Mouse (Mus musculus): Measurements from ENCODE around the gene Sdf2. TPM values are rescaled to one million over a fixed set of nuclear protein-coding genes. Genes with fewer than 3 reads are reported as not detected.

Sdf2 gene
- polyA plus RNA-seq, 1 experiment from 2014 or later: 74.8 TPM

GRCm38 (mm10) chr11:78215709-78216317 is 29.7 kb upstream of the Sdf2 start:
- no peak overlapping the region for H3K27ac ChIP-seq (ENCODE audit: low read length)
- peaks cover 26% of the 10 kb centered on the region for H3K36me3 ChIP-seq (ENCODE audit: control insufficient read depth, insufficient read depth, low read length)
- no peaks in the 10 kb centered on the region for H3K4me1 ChIP-seq (ENCODE audit: control insufficient read depth, insufficient read depth, low read length)
- no peaks in the 10 kb centered on the region for H3K27me3 ChIP-seq (replicated peaks; ENCODE audit: control insufficient read depth, insufficient read depth, low read length)
- H3K9ac ChIP-seq (ENCODE audit: low read depth, low read length): no peak overlapping the region
- H3K4me3 ChIP-seq (ENCODE audit: low read length): no peak overlapping the region
- no peaks in the 10 kb centered on the region for H3K9me3 ChIP-seq (ENCODE audit: control insufficient read depth, low read length)
- no peak overlapping the region for H3K4me2 ChIP-seq (ENCODE audit: low read depth, low read length)
- no peak for ATAC-seq
- 87% methylated on average over 11 of the region's 11 CpGs for WGBS

- Histone ChIP-seq H3K4me3 (ENCODE audit: low read length) (no peak overlapping the region), H3K36me3 (ENCODE audit: control insufficient read depth, insufficient read depth, low read length) (peaks cover 46% of the 10 kb centered on the region), H3K4me1 (ENCODE audit: control insufficient read depth, insufficient read depth, low read length) (no peaks in the 10 kb centered on the region), H3K9ac (ENCODE audit: low read depth, low read length) (no peak overlapping the region), H3K27ac (ENCODE audit: low read length) (no peak overlapping the region), H3K27me3 (replicated peaks; ENCODE audit: control insufficient read depth, insufficient read depth, low read length) (no peaks in the 10 kb centered on the region), H3K4me2 (ENCODE audit: low read depth, low read length) (no peak overlapping the region), H3K9me3 (ENCODE audit: control insufficient read depth, low read length) (no peaks in the 10 kb centered on the region)
- WGBS: 90% methylated on average over 4 of the region's 4 CpGs
- ATAC-seq: no peak
Observed at GRCm38 (mm10) chr11:78223586-78223985, 22.0 kb upstream of the Sdf2 start.

- Histone ChIP-seq H3K27ac (ENCODE audit: low read length) (no peak overlapping the region), H3K4me2 (ENCODE audit: low read depth, low read length) (no peak overlapping the region), H3K9me3 (ENCODE audit: control insufficient read depth, low read length) (no peaks in the 10 kb centered on the region), H3K36me3 (ENCODE audit: control insufficient read depth, insufficient read depth, low read length) (peaks cover 41% of the 10 kb centered on the region), H3K4me3 (ENCODE audit: low read length) (no peak overlapping the region), H3K4me1 (ENCODE audit: control insufficient read depth, insufficient read depth, low read length) (no peaks in the 10 kb centered on the region), H3K27me3 (replicated peaks; ENCODE audit: control insufficient read depth, insufficient read depth, low read length) (no peaks in the 10 kb centered on the region), H3K9ac (ENCODE audit: low read depth, low read length) (no peak overlapping the region)
- ATAC-seq: no peak
- WGBS: 89% methylated on average over 6 of the region's 6 CpGs
Observed at GRCm38 (mm10) chr11:78231518-78231917, 14.0 kb upstream of the Sdf2 start.

GRCm38 (mm10) chr11:78240193-78240857 is 5.2 kb upstream of the Sdf2 start:
- no peak overlapping the region for H3K4me3 ChIP-seq (ENCODE audit: low read length)
- peaks cover 5% of the 10 kb centered on the region for H3K36me3 ChIP-seq (ENCODE audit: control insufficient read depth, insufficient read depth, low read length)
- 87% methylated on average over 9 of the region's 9 CpGs for WGBS
- no peak for ATAC-seq
- H3K27ac ChIP-seq (ENCODE audit: low read length): no peak overlapping the region
- H3K4me1 ChIP-seq (ENCODE audit: control insufficient read depth, insufficient read depth, low read length): peaks cover 10% of the 10 kb centered on the region
- H3K27me3 ChIP-seq (replicated peaks; ENCODE audit: control insufficient read depth, insufficient read depth, low read length): no peaks in the 10 kb centered on the region
- H3K4me2 ChIP-seq (ENCODE audit: low read depth, low read length): no peak overlapping the region
- no peak overlapping the region for H3K9ac ChIP-seq (ENCODE audit: low read depth, low read length)
- no peaks in the 10 kb centered on the region for H3K9me3 ChIP-seq (ENCODE audit: control insufficient read depth, low read length)

GRCm38 (mm10) chr11:78245261-78245626 is 302 bp upstream of the Sdf2 start:
- Histone ChIP-seq H3K27ac (ENCODE audit: low read length) (peak overlapping the region; percentile 99), H3K9ac (ENCODE audit: low read depth, low read length) (peak overlapping the region; percentile 81), H3K9me3 (ENCODE audit: control insufficient read depth, low read length) (no peaks in the 10 kb centered on the region), H3K4me1 (ENCODE audit: control insufficient read depth, insufficient read depth, low read length) (peaks cover 19% of the 10 kb centered on the region), H3K4me3 (ENCODE audit: low read length) (peak overlapping the region; percentile 74), H3K27me3 (replicated peaks; ENCODE audit: control insufficient read depth, insufficient read depth, low read length) (no peaks in the 10 kb centered on the region), H3K36me3 (ENCODE audit: control insufficient read depth, insufficient read depth, low read length) (peaks cover 4% of the 10 kb centered on the region), H3K4me2 (ENCODE audit: low read depth, low read length) (peak overlapping the region; percentile 61)
- under 1% methylated on average over 19 of the region's 19 CpGs for WGBS
- ATAC-seq: no peak; the same call in 1 of the 2 replicates

- peak overlapping the region; percentile 70 for H3K4me2 ChIP-seq (ENCODE audit: low read depth, low read length)
- 31% methylated on average over 7 of the region's 7 CpGs for WGBS
- peak overlapping the region; percentile 81 for H3K9ac ChIP-seq (ENCODE audit: low read depth, low read length)
- ATAC-seq: no peak
- peak overlapping the region; percentile 74 for H3K4me3 ChIP-seq (ENCODE audit: low read length)
- H3K36me3 ChIP-seq (ENCODE audit: control insufficient read depth, insufficient read depth, low read length): no peaks in the 10 kb centered on the region; the same call in 1 of the 2 replicates
- H3K9me3 ChIP-seq (ENCODE audit: control insufficient read depth, low read length): no peaks in the 10 kb centered on the region
- peak overlapping the region; percentile 99 for H3K27ac ChIP-seq (ENCODE audit: low read length)
- peaks cover 19% of the 10 kb centered on the region for H3K4me1 ChIP-seq (ENCODE audit: control insufficient read depth, insufficient read depth, low read length)
- H3K27me3 ChIP-seq (replicated peaks; ENCODE audit: control insufficient read depth, insufficient read depth, low read length): no peaks in the 10 kb centered on the region
Observed at GRCm38 (mm10) chr11:78246318-78247011, 919 bp downstream of the Sdf2 start.

GRCm38 (mm10) chr11:78247012-78247348 is 1.4 kb downstream of the Sdf2 start:
- Histone ChIP-seq H3K27ac (ENCODE audit: low read length) (peak overlapping the region; percentile 52; the same call in 1 of the 2 replicates), H3K4me1 (ENCODE audit: control insufficient read depth, insufficient read depth, low read length) (peaks cover 19% of the 10 kb centered on the region), H3K4me3 (ENCODE audit: low read length) (peak overlapping the region; percentile 19; the same call in 1 of the 2 replicates), H3K9ac (ENCODE audit: low read depth, low read length) (no peak overlapping the region), H3K9me3 (ENCODE audit: control insufficient read depth, low read length) (no peaks in the 10 kb centered on the region), H3K27me3 (replicated peaks; ENCODE audit: control insufficient read depth, insufficient read depth, low read length) (no peaks in the 10 kb centered on the region), H3K36me3 (ENCODE audit: control insufficient read depth, insufficient read depth, low read length) (peaks cover 3% of the 10 kb centered on the region; the same call in 1 of the 2 replicates), H3K4me2 (ENCODE audit: low read depth, low read length) (peak overlapping the region; percentile 70)
- ATAC-seq: no peak; the same call in 1 of the 2 replicates
- 33% methylated on average over 3 of the region's 3 CpGs for WGBS

- no peak overlapping the region for H3K9ac ChIP-seq (ENCODE audit: low read depth, low read length)
- H3K36me3 ChIP-seq (ENCODE audit: control insufficient read depth, insufficient read depth, low read length): peaks cover 9% of the 10 kb centered on the region; the same call in 1 of the 2 replicates
- peaks cover 19% of the 10 kb centered on the region for H3K4me1 ChIP-seq (ENCODE audit: control insufficient read depth, insufficient read depth, low read length)
- H3K9me3 ChIP-seq (ENCODE audit: control insufficient read depth, low read length): no peaks in the 10 kb centered on the region
- WGBS: 70% methylated on average over 4 of the region's 4 CpGs
- no peak overlapping the region for H3K27ac ChIP-seq (ENCODE audit: low read length)
- no peak overlapping the region for H3K4me2 ChIP-seq (ENCODE audit: low read depth, low read length)
- no peaks in the 10 kb centered on the region for H3K27me3 ChIP-seq (replicated peaks; ENCODE audit: control insufficient read depth, insufficient read depth, low read length)
- ATAC-seq: no peak
- H3K4me3 ChIP-seq (ENCODE audit: low read length): no peak overlapping the region
Observed at GRCm38 (mm10) chr11:78247727-78248140, 2.2 kb downstream of the Sdf2 start.

- WGBS: 100% methylated on average over 1 of the region's 1 CpGs
- no peaks in the 10 kb centered on the region for H3K9me3 ChIP-seq (ENCODE audit: control insufficient read depth, low read length)
- H3K4me2 ChIP-seq (ENCODE audit: low read depth, low read length): no peak overlapping the region
- no peak for ATAC-seq
- H3K27me3 ChIP-seq (replicated peaks; ENCODE audit: control insufficient read depth, insufficient read depth, low read length): no peaks in the 10 kb centered on the region
- no peak overlapping the region for H3K27ac ChIP-seq (ENCODE audit: low read length)
- H3K36me3 ChIP-seq (ENCODE audit: control insufficient read depth, insufficient read depth, low read length): peaks cover 16% of the 10 kb centered on the region
- no peaks in the 10 kb centered on the region for H3K4me1 ChIP-seq (ENCODE audit: control insufficient read depth, insufficient read depth, low read length)
- no peak overlapping the region for H3K4me3 ChIP-seq (ENCODE audit: low read length)
- no peak overlapping the region for H3K9ac ChIP-seq (ENCODE audit: low read depth, low read length)
Observed at GRCm38 (mm10) chr11:78256618-78257017, 11.1 kb downstream of the Sdf2 start.
